Mouse (Mus musculus) megakaryocyte progenitor cell, adult 5-6 weeks (primary cell): ENCODE data around the gene Lman2. TPM values are rescaled to one million over a fixed set of nuclear protein-coding genes. Genes with fewer than 3 reads are reported as not detected.

Experiments
- ATAC-seq: replicated peaks from 2 replicates; pipeline ENCODE4 v1.8.0; 2016; ENCODE audit warnings: mild to moderate bottlenecking, moderate TSS enrichment, inconsistent platforms; ENCODE audit not compliant: poor library complexity
- total RNA-seq, 2 experiments: library from RNA; stranded (forward) in 1 of 2; stranded (reverse) in 1 of 2; fragments of 157-497, 149-512 nt in 1 of 2; fragments of 200-1000 nt in 1 of 2; gene quantifications; 2 replicates each; pipeline versions ENCODE4 v1.2.3 to v1.2.4; 2015 to 2017

The Lman2 gene
- 86.8 and 102 TPM in 2 replicates for total RNA-seq (2015)
- total RNA-seq (2017): 126 and 131 TPM in 2 replicates

- peak; percentile 97 for ATAC-seq
Measured at GRCm38 (mm10) chr13:55362453-55363060, at the start of gene Lman2. Gene Lman2, minus strand, starts transcription at chr13:55362783.

GRCm38 (mm10) chr13:55411826-55412225 is 49.2 kb upstream of the Lman2 start:
- no peak for ATAC-seq

GRCm38 (mm10) chr13:55408546-55409120 is 46.0 kb upstream of the Lman2 start:
- ATAC-seq: no peak

- no peak for ATAC-seq
Measured at GRCm38 (mm10) chr13:55407341-55407740, 44.8 kb upstream of the Lman2 start.

GRCm38 (mm10) chr13:55405783-55406390 is 43.3 kb upstream of the Lman2 start:
- peak; percentile 65 for ATAC-seq

GRCm38 (mm10) chr13:55404853-55405782 is 42.5 kb upstream of the Lman2 start:
- peak; percentile 90 for ATAC-seq

- peak; percentile 45 for ATAC-seq
Measured at GRCm38 (mm10) chr13:55403935-55404852, 41.6 kb upstream of the Lman2 start.

GRCm38 (mm10) chr13:55403266-55403665 is 40.7 kb upstream of the Lman2 start:
- no peak for ATAC-seq

GRCm38 (mm10) chr13:55400039-55400346 is 37.4 kb upstream of the Lman2 start:
- ATAC-seq: no peak

GRCm38 (mm10) chr13:55399300-55400038 is 36.9 kb upstream of the Lman2 start:
- peak; percentile 38; the same call in 1 of the 2 replicates for ATAC-seq

GRCm38 (mm10) chr13:55398088-55398487 is 35.5 kb upstream of the Lman2 start, which contains the start of gene Slc34a1:
Gene Slc34a1, plus strand, starts transcription at chr13:55398187.
- peak; percentile 54 for ATAC-seq

- ATAC-seq: peak; percentile 68
Measured at GRCm38 (mm10) chr13:55392933-55393332, 30.4 kb upstream of the Lman2 start.

GRCm38 (mm10) chr13:55391626-55392029 is 29.0 kb upstream of the Lman2 start:
- ATAC-seq: no peak

GRCm38 (mm10) chr13:55390644-55391043 is 28.1 kb upstream of the Lman2 start:
- ATAC-seq: no peak

- no peak for ATAC-seq
Measured at GRCm38 (mm10) chr13:55381790-55382189, 19.2 kb upstream of the Lman2 start.

- ATAC-seq: no peak
Measured at GRCm38 (mm10) chr13:55378907-55379580, 16.5 kb upstream of the Lman2 start.

- ATAC-seq: no peak
Measured at GRCm38 (mm10) chr13:55375877-55376276, 13.3 kb upstream of the Lman2 start.

GRCm38 (mm10) chr13:55374206-55374924 is 11.8 kb upstream of the Lman2 start:
- ATAC-seq: no peak
